Mouse (Mus musculus): ENCODE results near the gene Cdkn2aipnl. TPM values are rescaled to one million over a fixed set of nuclear protein-coding genes. Genes with fewer than 3 reads are reported as not detected.

Cdkn2aipnl gene
- total and polyA plus RNA-seq, 2 experiments from 2014 or later: 84.6 to 104 TPM

DNA sequence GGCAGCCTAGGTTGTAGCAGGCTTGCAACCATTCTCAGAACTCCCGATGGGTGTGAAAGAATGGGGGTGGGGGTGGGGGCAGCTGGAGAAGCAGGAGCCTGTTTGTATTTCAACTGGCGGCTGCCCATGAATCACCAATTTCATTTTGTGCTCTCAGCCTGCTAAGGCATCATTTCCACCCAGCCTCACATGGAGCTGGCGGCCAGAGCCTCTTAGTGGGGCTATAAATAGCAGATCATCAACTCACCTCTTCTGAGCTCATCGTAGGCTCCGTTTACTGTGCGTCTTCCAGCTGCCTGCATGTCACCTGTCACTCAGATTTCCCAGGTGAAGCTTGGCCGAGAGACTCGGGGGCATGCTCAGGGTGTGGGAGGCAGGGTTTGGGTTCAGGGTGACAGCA, 21.9 kb upstream of the Cdkn2aipnl start:
- WGBS: 28% methylated on average over 8 of the region's 8 CpGs
- Histone ChIP-seq H3K9ac (replicated peaks; ENCODE audit: low read length) (no peak overlapping the region; the same call in 1 of the 2 replicates), H3K27ac (peak overlapping the region; percentile 54), H3K9me3 (ENCODE audit: low read length) (no peaks in the 10 kb centered on the region), H3K27me3 (ENCODE audit: insufficient read depth, low read length) (no peaks in the 10 kb centered on the region), H3K36me3 (ENCODE audit: insufficient read depth, low read length) (no peaks in the 10 kb centered on the region), H3K4me3 (ENCODE audit: low read length) (no peak overlapping the region), H3K4me2 (ENCODE audit: low read depth, low read length) (no peak overlapping the region), H3K4me1 (ENCODE audit: insufficient read depth, low read length) (peaks cover 10% of the 10 kb centered on the region; the same call in 1 of the 2 replicates)
- no peak for TF ChIP-seq CTCF (IDR thresholded peaks at IDR 0.05; ENCODE audit: low read depth)
- ATAC-seq: peak; percentile 60
- DNase-seq (ENCODE audit: low spot score): peak; percentile 53

DNA sequence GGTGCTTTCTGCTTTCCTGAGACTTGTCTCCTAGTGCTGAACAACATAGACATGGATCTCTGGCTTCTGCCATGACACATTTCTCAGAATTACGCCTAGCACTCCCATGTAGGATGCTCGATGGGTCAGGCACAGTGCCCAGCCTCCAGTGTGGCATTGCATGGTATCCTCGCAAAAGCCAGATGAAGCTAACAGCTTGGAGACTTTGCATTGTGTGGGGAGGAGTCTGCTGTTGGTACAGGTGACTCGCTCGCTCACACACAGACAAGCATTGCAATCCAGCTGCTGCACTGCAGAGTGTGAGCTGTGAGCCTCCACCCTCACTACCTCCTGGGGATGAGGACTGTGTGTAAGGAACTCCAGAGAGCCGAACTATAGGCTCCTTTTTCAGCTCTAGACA, 21.3 kb upstream of the Cdkn2aipnl start:
- Histone ChIP-seq H3K4me1 (ENCODE audit: insufficient read depth, low read length) (peaks cover 10% of the 10 kb centered on the region; the same call in 1 of the 2 replicates), H3K27me3 (ENCODE audit: insufficient read depth, low read length) (no peaks in the 10 kb centered on the region), H3K4me2 (ENCODE audit: low read depth, low read length) (no peak overlapping the region), H3K9ac (replicated peaks; ENCODE audit: low read length) (no peak overlapping the region), H3K9me3 (ENCODE audit: low read length) (no peaks in the 10 kb centered on the region), H3K4me3 (ENCODE audit: low read length) (no peak overlapping the region), H3K36me3 (ENCODE audit: insufficient read depth, low read length) (no peaks in the 10 kb centered on the region), H3K27ac (no peak overlapping the region)
- WGBS: 59% methylated on average over 6 of the region's 6 CpGs
- no peak for TF ChIP-seq CTCF (IDR thresholded peaks at IDR 0.05; ENCODE audit: low read depth)
- ATAC-seq: no peak
- no peak for DNase-seq (ENCODE audit: low spot score)

DNA sequence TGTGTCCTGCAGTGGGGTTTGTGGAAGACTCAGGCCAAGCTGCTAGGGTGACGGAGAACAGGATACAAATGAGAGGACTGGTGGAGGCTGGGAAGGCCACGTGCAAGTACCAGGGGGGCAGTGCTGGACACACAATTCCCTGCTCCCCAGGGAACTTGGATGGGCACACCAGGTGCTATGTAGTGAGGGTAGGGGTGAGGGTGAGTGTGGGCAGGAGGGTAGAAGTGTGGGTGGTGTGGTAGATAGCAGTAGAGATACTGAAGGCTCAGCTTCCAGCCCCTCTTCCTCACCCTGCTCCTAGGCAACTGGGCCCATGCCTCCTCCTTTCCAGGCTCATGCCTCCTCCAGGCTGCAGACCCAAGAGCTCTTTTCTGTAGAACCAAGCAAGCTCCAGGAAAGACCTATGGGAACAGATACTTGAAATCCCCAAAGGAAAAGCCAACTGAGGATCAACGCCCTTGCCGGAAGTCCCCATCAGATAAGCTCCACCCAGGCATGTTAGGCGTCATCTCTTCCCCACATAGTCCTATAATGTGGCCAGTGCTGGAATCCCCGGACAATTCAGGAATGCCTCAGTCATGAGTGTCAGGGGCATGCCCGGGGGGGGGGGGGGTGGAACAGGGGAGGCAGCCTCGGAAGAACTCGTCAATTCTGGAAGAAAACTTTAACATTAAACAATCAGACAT, 18.2 kb upstream of the Cdkn2aipnl start:
- 85% methylated on average over 9 of the region's 9 CpGs for WGBS
- no peaks in the 10 kb centered on the region for H3K27me3 ChIP-seq (ENCODE audit: insufficient read depth, low read length)
- ATAC-seq (no peak), DNase-seq (ENCODE audit: low spot score) (no peak)
- no peak overlapping the region for H3K9ac ChIP-seq (replicated peaks; ENCODE audit: low read length)
- no peaks in the 10 kb centered on the region for H3K9me3 ChIP-seq (ENCODE audit: low read length)
- H3K4me3 ChIP-seq (ENCODE audit: low read length): no peak overlapping the region
- H3K4me1 ChIP-seq (ENCODE audit: insufficient read depth, low read length): peaks cover 4% of the 10 kb centered on the region; the same call in 1 of the 2 replicates
- H3K36me3 ChIP-seq (ENCODE audit: insufficient read depth, low read length): no peaks in the 10 kb centered on the region
- TF ChIP-seq CTCF (IDR thresholded peaks at IDR 0.05; ENCODE audit: low read depth): no peak
- no peak overlapping the region for H3K4me2 ChIP-seq (ENCODE audit: low read depth, low read length)
- H3K27ac ChIP-seq: no peak overlapping the region

DNA sequence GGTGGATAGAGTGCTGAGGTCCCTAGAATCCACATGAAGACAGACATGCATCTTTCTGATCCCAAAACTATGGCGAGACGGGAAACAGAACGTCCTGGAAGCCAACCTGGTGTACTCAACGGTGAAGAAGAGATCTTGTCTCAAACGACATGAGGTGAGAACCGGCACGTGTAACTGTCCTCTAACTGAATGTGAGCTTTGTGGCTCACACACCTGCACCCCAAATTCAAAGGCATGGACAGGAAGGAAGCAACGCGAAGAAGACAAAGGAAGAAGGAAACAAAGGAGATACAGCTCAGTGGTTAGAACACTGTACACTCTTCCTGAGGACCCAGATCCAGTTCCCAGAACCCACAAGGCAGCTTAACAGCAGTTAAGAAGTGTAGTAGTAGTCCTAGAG, 17.5 kb upstream of the Cdkn2aipnl start:
- no peak overlapping the region for H3K27ac ChIP-seq
- DNase-seq (ENCODE audit: low spot score) (no peak), ATAC-seq (no peak)
- WGBS: 92% methylated on average over 9 of the region's 9 CpGs
- no peaks in the 10 kb centered on the region for H3K36me3 ChIP-seq (ENCODE audit: insufficient read depth, low read length)
- no peaks in the 10 kb centered on the region for H3K27me3 ChIP-seq (ENCODE audit: insufficient read depth, low read length)
- no peak for TF ChIP-seq CTCF (IDR thresholded peaks at IDR 0.05; ENCODE audit: low read depth)
- H3K4me1 ChIP-seq (ENCODE audit: insufficient read depth, low read length): peaks cover 4% of the 10 kb centered on the region; the same call in 1 of the 2 replicates
- H3K4me3 ChIP-seq (ENCODE audit: low read length): no peak overlapping the region
- H3K9ac ChIP-seq (replicated peaks; ENCODE audit: low read length): no peak overlapping the region
- H3K9me3 ChIP-seq (ENCODE audit: low read length): no peaks in the 10 kb centered on the region
- no peak overlapping the region for H3K4me2 ChIP-seq (ENCODE audit: low read depth, low read length)

DNA sequence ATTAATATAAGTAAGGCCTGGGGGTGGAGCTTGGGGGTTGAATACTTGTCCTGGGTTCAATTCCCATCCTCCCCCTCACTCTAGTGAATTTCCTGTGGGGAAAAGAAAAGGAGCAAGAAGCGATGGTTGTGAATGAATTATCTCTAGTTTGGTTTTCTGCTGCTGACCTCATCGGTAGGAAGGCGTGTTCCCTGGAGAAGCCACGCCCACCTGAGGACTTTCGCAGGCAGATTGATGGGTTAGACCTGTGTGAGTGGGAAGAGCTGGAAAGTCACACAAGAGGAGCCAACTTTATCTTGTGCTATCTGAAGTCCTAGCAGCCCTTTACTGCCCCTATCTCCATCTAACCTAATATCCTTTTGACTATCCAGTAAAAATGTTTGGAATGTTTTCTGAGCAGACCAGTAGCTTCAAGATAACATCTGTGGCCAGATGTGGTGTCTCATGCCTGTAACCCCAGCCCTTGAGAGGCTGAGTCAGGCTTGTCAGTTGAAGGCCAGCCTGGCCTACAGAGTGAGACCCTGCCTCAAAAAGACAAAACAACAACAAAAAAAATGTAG, 15.5 kb upstream of the Cdkn2aipnl start:
- no peak for DNase-seq (ENCODE audit: low spot score)
- no peaks in the 10 kb centered on the region for H3K4me1 ChIP-seq (ENCODE audit: insufficient read depth, low read length)
- no peak overlapping the region for H3K9ac ChIP-seq (replicated peaks; ENCODE audit: low read length)
- no peak for TF ChIP-seq CTCF (IDR thresholded peaks at IDR 0.05; ENCODE audit: low read depth)
- no peak overlapping the region for H3K4me3 ChIP-seq (ENCODE audit: low read length)
- no peaks in the 10 kb centered on the region for H3K27me3 ChIP-seq (ENCODE audit: insufficient read depth, low read length)
- no peak for ATAC-seq
- WGBS: 74% methylated on average over 5 of the region's 5 CpGs
- H3K9me3 ChIP-seq (ENCODE audit: low read length): no peaks in the 10 kb centered on the region
- H3K4me2 ChIP-seq (ENCODE audit: low read depth, low read length): no peak overlapping the region
- H3K27ac ChIP-seq: no peak overlapping the region
- H3K36me3 ChIP-seq (ENCODE audit: insufficient read depth, low read length): no peaks in the 10 kb centered on the region

DNA sequence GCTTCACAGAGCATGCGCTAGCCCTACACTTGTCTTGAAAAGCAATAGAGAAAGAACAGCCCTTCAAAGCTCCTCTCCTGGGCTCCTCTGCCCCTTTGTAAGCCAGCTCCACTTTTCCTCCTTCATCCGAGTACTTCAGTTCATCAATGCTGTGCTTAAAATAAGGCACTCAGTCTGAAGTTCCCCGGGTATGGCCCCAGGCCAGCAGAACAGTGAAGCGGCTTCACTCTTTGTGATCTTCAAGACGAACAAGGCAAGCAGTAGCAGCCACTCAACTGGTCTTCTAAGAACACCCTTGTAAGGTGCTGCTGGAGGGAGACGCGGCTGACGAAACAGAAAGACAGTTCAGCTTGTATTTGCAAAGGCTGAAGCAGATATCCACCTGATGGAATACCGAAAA, 11.3 kb upstream of the Cdkn2aipnl start:
- H3K4me1 ChIP-seq (ENCODE audit: insufficient read depth, low read length): no peaks in the 10 kb centered on the region
- H3K27me3 ChIP-seq (ENCODE audit: insufficient read depth, low read length): no peaks in the 10 kb centered on the region
- H3K4me2 ChIP-seq (ENCODE audit: low read depth, low read length): no peak overlapping the region
- no peaks in the 10 kb centered on the region for H3K36me3 ChIP-seq (ENCODE audit: insufficient read depth, low read length)
- H3K9ac ChIP-seq (replicated peaks; ENCODE audit: low read length): no peak overlapping the region
- WGBS: 79% methylated on average over 9 of the region's 9 CpGs
- no peaks in the 10 kb centered on the region for H3K9me3 ChIP-seq (ENCODE audit: low read length)
- no peak for TF ChIP-seq CTCF (IDR thresholded peaks at IDR 0.05; ENCODE audit: low read depth)
- no peak overlapping the region for H3K27ac ChIP-seq
- DNase-seq (ENCODE audit: low spot score): no peak
- ATAC-seq: no peak
- no peak overlapping the region for H3K4me3 ChIP-seq (ENCODE audit: low read length)

DNA sequence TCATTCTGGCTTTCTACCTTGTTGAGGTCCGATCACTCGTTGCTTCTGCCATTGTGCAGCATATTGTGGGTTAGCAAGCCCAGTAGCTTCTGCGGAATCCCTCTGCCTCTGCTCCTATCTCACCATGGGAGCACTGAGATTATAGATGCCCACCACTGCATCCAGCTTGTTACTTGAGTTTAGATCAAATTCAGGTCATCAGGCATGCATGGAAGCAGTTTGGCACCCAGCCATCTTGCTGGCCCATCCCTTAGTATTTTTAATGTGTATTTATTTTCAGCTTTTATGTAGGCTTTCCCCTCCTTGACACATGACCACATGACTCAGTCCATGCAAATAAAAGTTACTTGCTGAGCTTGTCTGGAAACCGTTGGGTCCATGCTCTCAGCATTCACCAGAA, 9.7 kb upstream of the Cdkn2aipnl start:
- no peak for DNase-seq (ENCODE audit: low spot score)
- ATAC-seq: no peak
- Histone ChIP-seq H3K36me3 (ENCODE audit: insufficient read depth, low read length) (no peaks in the 10 kb centered on the region), H3K9me3 (ENCODE audit: low read length) (no peaks in the 10 kb centered on the region), H3K4me1 (ENCODE audit: insufficient read depth, low read length) (no peaks in the 10 kb centered on the region), H3K27me3 (ENCODE audit: insufficient read depth, low read length) (no peaks in the 10 kb centered on the region), H3K9ac (replicated peaks; ENCODE audit: low read length) (no peak overlapping the region), H3K27ac (no peak overlapping the region), H3K4me3 (ENCODE audit: low read length) (no peak overlapping the region), H3K4me2 (ENCODE audit: low read depth, low read length) (no peak overlapping the region)
- WGBS: 82% methylated on average over 4 of the region's 4 CpGs
- TF ChIP-seq CTCF (IDR thresholded peaks at IDR 0.05; ENCODE audit: low read depth): no peak

All from hindbrain, postnatal 0 days (tissue).